Mouse (Mus musculus) CH12.LX (cell line): ENCODE measurements around the gene Dag1.

Experiments
- POLR2A ChIP-seq: IDR thresholded peaks from 2 replicates; pipeline ENCODE4 v1.6.1; 2011; ENCODE audit warnings: low read depth, mild to moderate bottlenecking, improper control_type of control experiment, low read length
- TBP ChIP-seq: conservative IDR thresholded peaks from 2 replicates; pipeline ENCODE4 v1.6.1; 2011; ENCODE audit warnings: low read depth, low read length, improper control_type of control experiment
- ZMIZ1 ChIP-seq: IDR thresholded peaks from 2 replicates; pipeline ENCODE4 v1.6.1; 2012; ENCODE audit warnings: low read depth, mild to moderate bottlenecking, inconsistent platforms, low read length, improper control_type of control experiment

DNA sequence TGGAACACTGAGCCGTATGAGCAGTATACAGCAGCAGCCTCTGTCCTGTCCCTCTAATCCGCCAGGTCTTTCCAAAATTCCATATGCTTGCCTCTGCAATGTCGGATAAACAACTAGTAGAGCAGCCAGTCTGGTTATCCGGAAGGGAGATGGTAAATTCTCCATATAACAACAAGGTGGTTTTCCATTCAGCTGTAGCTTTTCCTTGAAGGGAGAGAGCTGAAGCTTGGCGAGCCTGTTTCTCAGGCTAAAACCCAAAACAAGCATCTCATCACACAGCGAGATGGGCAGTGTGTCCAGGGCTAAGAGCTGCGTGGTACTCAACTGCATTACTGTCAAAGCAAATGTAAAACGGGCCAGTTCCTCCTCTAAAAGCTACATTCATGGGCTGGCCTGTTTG is 75.2 kb downstream of the Dag1 start:
- no peak for TF ChIP-seq TBP
- no peak for TF ChIP-seq ZMIZ1
- no peak for TF ChIP-seq POLR2A
